Mouse (Mus musculus): ENCODE measurements around the gene Cyth1.

- TF ChIP-seq GATA1 (IDR thresholded peaks at IDR 0.05; ENCODE audit: borderline replicate concordance, low read length) (no peak), FLI1 (IDR thresholded peaks at IDR 0.05; ENCODE audit: low read length) (no peak)
These were observed 4.6 kb downstream of the Cyth1 start for GRCm38 (mm10) chr11:118243627-118244261.
